Mouse (Mus musculus) CH12.LX (cell line): ENCODE results near the gene Tdp1.

Source experiments
- CHD1 ChIP-seq: IDR thresholded peaks from 2 replicates; pipeline ENCODE4 v1.6.1; 2012; ENCODE audit warnings: low read depth, low read length, improper control_type of control experiment, inconsistent platforms
- MAFK ChIP-seq: IDR thresholded peaks from 2 replicates; pipeline ENCODE4 v1.6.1; 2011; ENCODE audit warnings: low read length, improper control_type of control experiment; ENCODE audit not compliant: insufficient replicate concordance
- MEF2A ChIP-seq: IDR thresholded peaks from 2 replicates; pipeline ENCODE4 v1.6.1; 2014; ENCODE audit warnings: low read depth, mild to moderate bottlenecking, inconsistent platforms, low read length, improper control_type of control experiment, borderline replicate concordance
- ZNF384 ChIP-seq: IDR thresholded peaks from 2 replicates; pipeline ENCODE4 v1.6.1; 2012; ENCODE audit warnings: low read depth, low read length, improper control_type of control experiment, inconsistent platforms

DNA sequence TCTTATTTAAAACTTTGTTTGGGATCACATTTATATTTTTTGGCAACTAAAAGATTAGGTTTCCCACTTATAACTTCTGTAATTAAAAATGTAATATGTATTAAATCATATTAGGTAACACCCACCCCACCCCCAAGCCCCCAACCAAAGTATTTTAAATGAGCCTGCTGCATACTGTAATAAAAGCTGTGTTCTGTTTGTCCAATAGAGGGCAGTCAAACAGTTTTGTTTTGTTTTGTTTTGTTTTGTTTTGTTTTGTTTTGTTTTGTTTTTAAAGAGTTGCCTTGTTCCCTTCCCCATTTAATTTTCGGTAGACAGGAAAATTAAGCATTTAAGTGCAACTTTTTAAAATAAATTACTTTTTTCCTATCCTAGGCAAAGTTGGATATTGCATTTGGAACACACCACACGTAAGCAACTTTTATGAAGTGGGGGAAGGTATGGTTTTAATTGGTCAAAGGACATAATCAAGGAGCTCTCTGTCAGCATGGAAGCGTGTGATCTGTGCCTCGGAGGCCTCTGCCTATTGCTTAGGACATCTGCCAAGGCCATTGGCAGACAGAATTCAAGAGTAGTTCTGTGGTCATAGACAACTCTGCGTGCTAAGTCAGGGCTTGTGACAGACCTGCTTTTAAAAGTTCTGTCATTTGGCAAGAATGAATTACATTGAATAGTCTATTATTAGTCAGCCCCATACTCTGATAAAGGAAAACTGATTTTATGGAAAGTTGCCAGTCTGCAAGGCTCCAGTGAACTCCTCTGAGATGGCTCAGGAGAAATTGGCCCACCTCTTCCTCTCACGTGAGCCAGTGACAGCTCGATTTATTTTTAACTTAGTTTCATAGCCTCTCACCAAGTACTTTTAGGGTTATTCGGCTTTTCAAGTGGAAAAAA lies 17.9 kb downstream of the Tdp1 start:
- TF ChIP-seq MEF2A (peak; percentile 46; the same call in 1 of the 2 replicates), ZNF384 (no peak), MAFK (no peak), CHD1 (no peak)
